Mouse (Mus musculus) intestine, embryonic 15.5 days (tissue): Measurements from ENCODE around the gene Rassf3. TPM values are rescaled to one million over a fixed set of nuclear protein-coding genes. Genes with fewer than 3 reads are reported as not detected.

Experiments used
- ATAC-seq: fragments of 200-750 bp; cut with Nextera tagmentation; 2 replicates; pipeline ENCODE4 v1.8.0; 2017; ENCODE audit warnings: moderate TSS enrichment, moderate library complexity
- H3K27ac ChIP-seq: fragments of 300-500 bp; sonication (generic); 2 replicates; pipeline ENCODE4 v1.5.1; 2015; ENCODE audit warnings: mild to moderate bottlenecking, inconsistent platforms
- H3K27me3 ChIP-seq: fragments of 300-500 bp; sonication (generic); replicated peaks from 2 replicates; pipeline ENCODE4 v1.6.1; 2015; ENCODE audit warnings: inconsistent platforms
- H3K36me3 ChIP-seq: fragments of 300-500 bp; sonication (generic); 2 replicates; pipeline ENCODE4 v1.6.1; 2015; ENCODE audit warnings: inconsistent platforms
- H3K4me1 ChIP-seq: fragments of 300-500 bp; sonication (generic); replicated peaks from 2 replicates; pipeline ENCODE4 v1.6.1; 2015; ENCODE audit warnings: inconsistent platforms
- H3K4me2 ChIP-seq: fragments of 300-500 bp; sonication (generic); replicated peaks from 2 replicates; pipeline ENCODE4 v1.6.1; 2015; ENCODE audit warnings: mild to moderate bottlenecking, inconsistent platforms
- H3K4me3 ChIP-seq: fragments of 300-500 bp; sonication (generic); replicated peaks from 2 replicates; pipeline ENCODE4 v1.5.1; 2015; ENCODE audit warnings: inconsistent platforms
- H3K9ac ChIP-seq: fragments of 300-500 bp; sonication (generic); 2 replicates; pipeline ENCODE4 v1.6.1; 2015; ENCODE audit warnings: inconsistent platforms
- H3K9me3 ChIP-seq: fragments of 300-500 bp; sonication (generic); 2 replicates; pipeline ENCODE4 v1.6.1; 2016; ENCODE audit warnings: inconsistent platforms
- WGBS: fragments of 180-500 bp; shearing (Covaris S2); methylation state at CpG from one replicate; pipeline ENCODE4 v1.1.7; 2015; 5-methylcytosine and 5-hydroxymethylcytosine counted together
- polyA plus RNA-seq: library from polyadenylated mRNA; unstranded; fragments of >200 nt; fragmentation: Nextera tagmentation; extraction: Ambion mirVana; gene quantifications from 2 replicates; pipeline ENCODE4 v1.2.1, GENCODE M21; 2015

Rassf3 gene
- polyA plus RNA-seq, 1 experiment from 2014 or later, result 23.5 TPM

DNA sequence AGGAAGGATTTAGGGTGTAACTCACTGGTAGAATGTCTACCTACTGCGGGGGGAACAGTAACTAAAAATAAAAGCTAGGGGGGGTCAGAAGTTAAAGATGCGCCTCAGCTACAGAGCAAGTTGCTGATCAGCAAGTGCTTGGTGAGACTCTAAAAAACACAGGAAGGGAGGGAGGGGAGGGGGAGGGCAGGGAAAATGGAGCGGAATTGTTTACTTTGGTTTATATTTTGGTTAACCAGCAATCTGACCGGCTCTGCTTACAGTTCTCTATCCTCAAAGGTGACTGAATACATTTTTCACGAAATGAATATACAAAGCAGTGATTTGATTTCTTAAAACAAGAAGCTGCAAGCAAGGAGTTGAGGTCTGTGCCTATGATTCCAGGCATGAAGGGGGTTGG is 7.2 kb downstream of the Rassf3 start:
- Histone ChIP-seq H3K9me3 (no peaks in the 10 kb centered on the region), H3K4me2 (0 out of 2 replicates have a peak overlapping the region, but pooled peaks have one; percentile 11), H3K9ac (no peak overlapping the region), H3K27me3 (no peaks in the 10 kb centered on the region), H3K4me3 (no peak overlapping the region), H3K4me1 (peaks cover 51% of the 10 kb centered on the region), H3K27ac (no peak overlapping the region), H3K36me3 (no peaks in the 10 kb centered on the region)
- no peak for ATAC-seq
- 24% methylated on average over 5 of the region's 5 CpGs for WGBS

DNA sequence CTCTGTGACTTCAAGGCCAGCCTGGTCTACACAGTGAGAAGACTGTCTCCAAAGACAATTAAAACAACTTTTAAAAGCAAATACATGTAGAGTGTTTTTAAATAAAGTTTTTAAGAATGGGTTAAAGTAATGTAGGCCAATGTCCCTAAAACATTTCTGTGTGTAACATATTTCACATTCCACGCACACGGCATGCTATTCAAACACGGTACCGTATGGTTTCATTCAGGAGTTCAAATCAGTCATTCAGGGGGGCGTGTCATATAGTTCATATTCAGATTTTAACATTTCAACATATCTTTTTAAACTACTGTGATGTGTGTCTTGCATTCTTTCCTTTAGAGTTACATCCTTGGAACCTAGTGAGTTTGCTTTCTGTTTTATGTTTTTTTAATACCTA is 7.9 kb downstream of the Rassf3 start:
- Histone ChIP-seq H3K36me3 (no peaks in the 10 kb centered on the region), H3K4me2 (no peak overlapping the region), H3K4me3 (no peak overlapping the region), H3K9ac (no peak overlapping the region), H3K27ac (no peak overlapping the region), H3K4me1 (peaks cover 44% of the 10 kb centered on the region), H3K27me3 (no peaks in the 10 kb centered on the region), H3K9me3 (no peaks in the 10 kb centered on the region)
- WGBS, result 58% methylated on average over 5 of the region's 5 CpGs
- no peak for ATAC-seq

DNA sequence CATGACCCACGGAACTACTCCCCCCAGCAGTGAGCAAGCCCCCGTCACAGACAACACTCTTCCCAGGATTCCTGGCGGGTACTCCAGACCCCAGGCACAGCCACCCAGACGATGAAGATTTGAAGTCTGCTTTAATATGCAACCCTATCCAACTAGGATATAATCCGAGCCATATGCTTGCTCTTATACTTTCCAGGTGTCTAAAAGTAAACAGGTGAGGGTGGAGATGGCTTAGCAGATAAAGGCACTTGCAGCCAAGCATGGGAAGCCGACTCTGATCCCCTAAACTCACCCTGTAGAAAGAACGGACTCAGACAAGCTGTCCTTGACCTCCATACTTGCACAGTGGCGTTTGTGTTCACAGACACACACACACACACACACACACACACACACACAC is 8.4 kb downstream of the Rassf3 start:
- WGBS, result 53% methylated on average over 8 of the region's 8 CpGs
- H3K4me1 ChIP-seq, result peaks cover 41% of the 10 kb centered on the region
- H3K36me3 ChIP-seq, result no peaks in the 10 kb centered on the region
- H3K27ac ChIP-seq, result no peak overlapping the region
- H3K27me3 ChIP-seq, result no peaks in the 10 kb centered on the region
- H3K4me3 ChIP-seq, result no peak overlapping the region
- ATAC-seq, result no peak
- no peak overlapping the region for H3K9ac ChIP-seq
- H3K4me2 ChIP-seq, result no peak overlapping the region
- H3K9me3 ChIP-seq, result no peaks in the 10 kb centered on the region

- Histone ChIP-seq H3K9ac (no peak overlapping the region), H3K27ac (no peak overlapping the region), H3K9me3 (no peaks in the 10 kb centered on the region), H3K4me2 (no peak overlapping the region), H3K4me1 (peaks cover 44% of the 10 kb centered on the region), H3K36me3 (no peaks in the 10 kb centered on the region), H3K4me3 (no peak overlapping the region), H3K27me3 (no peaks in the 10 kb centered on the region)
- no peak for ATAC-seq
- 81% methylated on average over 13 of the region's 13 CpGs for WGBS
Observed at GRCm38 (mm10) chr10:121467016-121467415, 9.1 kb downstream of the Rassf3 start.

DNA sequence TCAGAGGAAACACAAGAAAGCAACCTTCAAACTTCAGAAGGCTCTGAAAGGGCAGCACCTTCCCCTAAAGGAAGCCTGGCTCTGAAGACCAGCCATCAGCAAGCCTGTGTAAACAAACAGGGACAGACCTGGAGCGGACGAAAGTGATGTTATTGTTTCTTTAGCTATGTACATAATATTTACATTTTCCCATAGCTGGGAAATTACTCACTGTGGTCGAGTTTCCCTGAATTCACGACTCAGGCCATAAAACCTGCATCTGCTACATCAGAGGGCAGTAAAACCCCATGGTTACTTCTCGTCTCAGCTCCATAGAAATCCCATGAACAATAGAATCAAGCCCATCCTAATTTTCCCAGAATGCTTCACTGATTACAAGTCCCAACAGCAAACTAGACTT is 11.1 kb downstream of the Rassf3 start:
- Histone ChIP-seq H3K9me3 (no peaks in the 10 kb centered on the region), H3K36me3 (no peaks in the 10 kb centered on the region), H3K27ac (peak overlapping the region; percentile 72), H3K9ac (no peak overlapping the region), H3K4me2 (no peak overlapping the region), H3K27me3 (no peaks in the 10 kb centered on the region), H3K4me3 (no peak overlapping the region), H3K4me1 (peaks cover 47% of the 10 kb centered on the region)
- WGBS, result 10% methylated on average over 5 of the region's 5 CpGs
- peak; percentile 44 for ATAC-seq

- no peak overlapping the region for H3K4me3 ChIP-seq
- H3K27ac ChIP-seq, result peak overlapping the region; percentile 66; the same call in 1 of the 2 replicates
- no peak overlapping the region for H3K9ac ChIP-seq
- no peak for ATAC-seq
- peaks cover 47% of the 10 kb centered on the region for H3K4me1 ChIP-seq
- no peaks in the 10 kb centered on the region for H3K27me3 ChIP-seq
- H3K4me2 ChIP-seq, result no peak overlapping the region; the same call in 1 of the 2 replicates
- no peaks in the 10 kb centered on the region for H3K36me3 ChIP-seq
- H3K9me3 ChIP-seq, result no peaks in the 10 kb centered on the region
- WGBS, result 64% methylated on average over 24 of the region's 24 CpGs
Observed at GRCm38 (mm10) chr10:121462162-121462881, 13.8 kb downstream of the Rassf3 start.

DNA sequence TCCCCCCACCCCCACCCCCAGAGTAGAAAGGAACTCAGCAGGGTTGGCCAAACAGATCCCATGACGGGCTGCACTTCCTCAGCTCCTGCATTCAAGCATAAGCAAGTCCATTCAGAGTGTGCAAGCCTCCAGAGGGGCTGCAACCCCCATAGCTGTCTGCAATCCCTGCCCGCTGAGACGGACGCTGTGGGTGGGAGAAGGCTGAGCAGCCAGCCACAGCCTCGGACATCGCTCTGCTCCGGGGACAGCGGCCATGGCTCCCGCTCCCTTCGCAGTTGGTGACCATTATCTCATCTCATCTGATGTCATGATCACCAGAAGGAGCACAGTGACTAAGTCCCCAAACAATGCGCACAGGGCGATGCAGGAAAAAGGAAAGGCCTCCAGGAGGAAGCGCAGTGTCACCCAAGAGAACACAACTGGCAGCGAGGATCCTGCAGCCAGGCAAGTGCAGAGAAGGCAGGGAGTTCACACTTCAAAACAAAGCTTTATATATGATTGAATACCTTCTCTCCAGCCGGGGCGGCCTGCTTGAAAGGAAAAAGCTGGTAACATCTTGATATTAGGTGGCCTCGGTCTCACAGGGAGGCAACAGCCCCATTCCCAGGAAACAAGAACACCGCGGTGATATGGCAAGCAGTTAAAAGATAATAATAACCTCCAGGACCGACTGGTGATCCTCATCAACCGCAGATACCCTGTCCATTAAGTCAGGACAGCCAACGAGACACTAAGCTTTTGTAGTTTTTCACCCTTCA is 14.6 kb downstream of the Rassf3 start:
- peaks cover 43% of the 10 kb centered on the region for H3K4me1 ChIP-seq
- no peaks in the 10 kb centered on the region for H3K27me3 ChIP-seq
- peak overlapping the region; percentile 48 for H3K4me2 ChIP-seq
- peak overlapping the region; percentile 34; the same call in 1 of the 2 replicates for H3K9ac ChIP-seq
- WGBS, result 20% methylated on average over 22 of the region's 22 CpGs
- H3K9me3 ChIP-seq, result no peaks in the 10 kb centered on the region
- H3K36me3 ChIP-seq, result no peaks in the 10 kb centered on the region
- 0 out of 2 replicates have a peak, but pooled peaks have one; percentile 9 for ATAC-seq
- H3K4me3 ChIP-seq, result no peak overlapping the region
- H3K27ac ChIP-seq, result peak overlapping the region; percentile 66

GRCm38 (mm10) chr10:121459124-121459853 is 16.9 kb downstream of the Rassf3 start:
- Histone ChIP-seq H3K4me2 (no peak overlapping the region), H3K9ac (no peak overlapping the region), H3K36me3 (no peaks in the 10 kb centered on the region), H3K27me3 (no peaks in the 10 kb centered on the region), H3K4me1 (peaks cover 54% of the 10 kb centered on the region), H3K27ac (no peak overlapping the region; the same call in 1 of the 2 replicates), H3K9me3 (no peaks in the 10 kb centered on the region), H3K4me3 (no peak overlapping the region)
- WGBS, result 72% methylated on average over 19 of the region's 19 CpGs
- no peak for ATAC-seq

GRCm38 (mm10) chr10:121458408-121458807 is 17.7 kb downstream of the Rassf3 start:
- H3K36me3 ChIP-seq, result no peaks in the 10 kb centered on the region
- H3K27ac ChIP-seq, result no peak overlapping the region; the same call in 1 of the 2 replicates
- no peak overlapping the region for H3K9ac ChIP-seq
- no peak for ATAC-seq
- H3K9me3 ChIP-seq, result no peaks in the 10 kb centered on the region
- 84% methylated on average over 9 of the region's 9 CpGs for WGBS
- peaks cover 52% of the 10 kb centered on the region for H3K4me1 ChIP-seq
- no peaks in the 10 kb centered on the region for H3K27me3 ChIP-seq
- no peak overlapping the region for H3K4me3 ChIP-seq
- no peak overlapping the region for H3K4me2 ChIP-seq

DNA sequence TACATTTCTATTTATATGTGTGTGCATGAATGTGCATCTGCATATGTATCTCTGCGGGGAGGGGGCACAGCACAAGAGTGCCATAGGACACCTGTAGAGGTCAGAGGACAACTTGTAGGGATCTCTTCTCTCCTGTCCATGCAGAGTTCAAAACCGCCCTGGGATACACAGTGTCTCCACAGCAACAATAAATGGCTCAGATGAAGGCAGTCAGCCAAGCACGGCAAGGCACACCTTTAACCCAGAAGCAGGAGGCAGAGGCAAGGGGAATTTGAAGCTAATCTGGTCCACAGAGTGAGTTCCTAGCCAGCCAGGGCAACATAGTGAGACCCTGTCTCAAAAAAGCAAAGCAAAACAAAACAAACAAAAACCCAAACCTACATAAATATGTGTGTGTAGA is 18.8 kb downstream of the Rassf3 start:
- H3K9me3 ChIP-seq, result no peaks in the 10 kb centered on the region
- no peak overlapping the region for H3K27ac ChIP-seq
- no peaks in the 10 kb centered on the region for H3K36me3 ChIP-seq
- WGBS, result 73% methylated on average over 3 of the region's 3 CpGs
- no peak overlapping the region for H3K9ac ChIP-seq
- no peak for ATAC-seq
- H3K4me3 ChIP-seq, result no peak overlapping the region
- no peak overlapping the region for H3K4me2 ChIP-seq
- H3K27me3 ChIP-seq, result no peaks in the 10 kb centered on the region
- peaks cover 50% of the 10 kb centered on the region for H3K4me1 ChIP-seq

DNA sequence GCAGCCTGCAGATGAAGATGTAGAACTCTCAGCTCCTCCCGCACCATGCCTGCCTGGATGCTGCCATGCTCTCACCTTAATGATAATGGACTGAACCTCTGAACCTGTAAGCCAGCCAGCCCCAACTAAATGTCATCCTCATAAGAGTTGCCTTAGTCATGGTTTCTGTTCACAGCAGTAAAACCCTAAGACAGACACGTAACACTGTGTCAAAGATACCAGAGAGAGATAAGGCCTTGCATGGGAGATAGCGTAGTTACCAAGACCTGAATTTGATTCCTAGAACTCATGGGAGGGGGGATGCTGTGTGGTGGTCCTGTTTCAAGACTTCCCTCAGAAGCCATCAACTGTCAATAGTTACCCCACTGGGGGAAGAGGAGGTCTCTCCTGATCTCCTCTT is 20.6 kb downstream of the Rassf3 start:
- 65% methylated on average over 3 of the region's 3 CpGs for WGBS
- Histone ChIP-seq H3K9ac (no peak overlapping the region), H3K36me3 (no peaks in the 10 kb centered on the region), H3K27me3 (no peaks in the 10 kb centered on the region), H3K9me3 (no peaks in the 10 kb centered on the region), H3K4me3 (no peak overlapping the region), H3K4me1 (peaks cover 35% of the 10 kb centered on the region), H3K4me2 (0 out of 2 replicates have a peak overlapping the region, but pooled peaks have one; percentile 3), H3K27ac (peak overlapping the region; percentile 49; the same call in 1 of the 2 replicates)
- peak; percentile 29 for ATAC-seq
